ENCODE assay signal across 8 mouse cellular contexts in genomic region chr13:95959651-95960476, GRCm38 (mm10).
DNase-seq lines count a peak whose midpoint lies in the region; ATAC-seq and TF ChIP-seq lines count a peak whose summit lies in the region.

No protein-coding gene starts in this region.

- peaks cover 9% of the 10 kb centered on the region; the same call in 1 of the 2 replicates for H3K4me1 ChIP-seq in forebrain, embryonic 11.5 days (replicated peaks; ENCODE audit: control insufficient read depth, insufficient read depth, low read length)
- H3K4me1 ChIP-seq in forebrain, postnatal 0 days (ENCODE audit: insufficient read depth): 0 out of 2 replicates have a peak, but pooled peaks cover 2% of the 10 kb centered on the region
- peaks cover 78% of the 10 kb centered on the region for H3K4me1 ChIP-seq in liver, embryonic 12.5 days

- DNase-seq in forebrain, embryonic 11.5 days (ENCODE audit: low spot score): peak; percentile 63
- no peak for DNase-seq in forebrain, postnatal 0 days
- DNase-seq in ovary, postnatal 36 days (ENCODE audit: low spot score): peak; percentile 14
- DNase-seq in ovary, adult 18-20 months (ENCODE audit: low spot score): no peak
- peak; percentile 47 for DNase-seq in thymus, postnatal 14 days
- DNase-seq in right cerebral cortex, postnatal 25 days: no peak

- no peaks in the 10 kb centered on the region for H3K9me3 ChIP-seq in forebrain, embryonic 11.5 days (ENCODE audit: control insufficient read depth, low read length)
- H3K9me3 ChIP-seq in forebrain, postnatal 0 days (ENCODE audit: low read length): no peaks in the 10 kb centered on the region
- H3K9me3 ChIP-seq in liver, embryonic 12.5 days (replicated peaks): no peaks in the 10 kb centered on the region

- peak overlapping the region; percentile 5; the same call in 1 of the 2 replicates for H3K4me2 ChIP-seq in forebrain, embryonic 11.5 days (ENCODE audit: low read depth, low read length, severe bottlenecking)
- no peak overlapping the region for H3K4me2 ChIP-seq in forebrain, postnatal 0 days (ENCODE audit: low read depth)
- H3K4me2 ChIP-seq in liver, embryonic 12.5 days: peak overlapping the region; percentile 74

- no peaks in the 10 kb centered on the region for H3K27me3 ChIP-seq in forebrain, embryonic 11.5 days (ENCODE audit: control insufficient read depth, insufficient read depth, low read length)
- H3K27me3 ChIP-seq in forebrain, postnatal 0 days (ENCODE audit: insufficient read depth, low read length): no peaks in the 10 kb centered on the region; the same call in 1 of the 2 replicates
- no peaks in the 10 kb centered on the region for H3K27me3 ChIP-seq in liver, embryonic 12.5 days (replicated peaks)

- no peak for TF ChIP-seq CTCF in forebrain, postnatal 0 days (IDR thresholded peaks at IDR 0.05; ENCODE audit: low read depth)

- H3K36me3 ChIP-seq in forebrain, embryonic 11.5 days (ENCODE audit: control insufficient read depth, insufficient read depth, low read length): no peaks in the 10 kb centered on the region
- no peaks in the 10 kb centered on the region for H3K36me3 ChIP-seq in forebrain, postnatal 0 days (ENCODE audit: insufficient read depth)
- H3K36me3 ChIP-seq in liver, embryonic 12.5 days: no peaks in the 10 kb centered on the region

- WGBS in forebrain, embryonic 11.5 days: 3% methylated on average over 14 of the region's 14 CpGs
- WGBS in forebrain, postnatal 0 days: 13% methylated on average over 14 of the region's 14 CpGs
- 25% methylated on average over 14 of the region's 14 CpGs for WGBS in liver, embryonic 12.5 days (ENCODE audit: insufficient replicate concordance)

- ATAC-seq in forebrain, embryonic 11.5 days (replicated peaks; ENCODE audit: low FRiP score): peak; percentile 34
- no peak for ATAC-seq in forebrain, postnatal 0 days
- no peak for ATAC-seq in liver, embryonic 12.5 days
- no peak for ATAC-seq in granulocyte monocyte progenitor cell, adult 5-6 weeks (replicated peaks; ENCODE audit: poor library complexity, severe bottlenecking)

- H3K4me3 ChIP-seq in forebrain, embryonic 11.5 days (ENCODE audit: low read depth, low read length): no peak overlapping the region
- H3K4me3 ChIP-seq in forebrain, postnatal 0 days (ENCODE audit: low read depth, low read length): no peak overlapping the region
- H3K4me3 ChIP-seq in liver, embryonic 12.5 days: peak overlapping the region; percentile 26

- no peak overlapping the region for H3K27ac ChIP-seq in forebrain, embryonic 11.5 days (ENCODE audit: low read depth, low read length)
- H3K27ac ChIP-seq in forebrain, postnatal 0 days (ENCODE audit: low read depth, low read length): no peak overlapping the region
- no peak overlapping the region for H3K27ac ChIP-seq in liver, embryonic 12.5 days

- no peak overlapping the region for H3K9ac ChIP-seq in forebrain, embryonic 11.5 days (ENCODE audit: low read length)
- no peak overlapping the region for H3K9ac ChIP-seq in forebrain, postnatal 0 days
- peak overlapping the region; percentile 60; the same call in 1 of the 2 replicates for H3K9ac ChIP-seq in liver, embryonic 12.5 days

Comparison
In these comparisons a context has a peak if more than half of its experiments do, and no peak if none do; other contexts are left out.
1. DNase-seq: peak in forebrain, embryonic 11.5 days (single experiment), ovary, postnatal 36 days (single experiment) and thymus, postnatal 14 days (single experiment); none in forebrain, postnatal 0 days (single experiment), ovary, adult 18-20 months (single experiment) and right cerebral cortex, postnatal 25 days (single experiment).